Mouse (Mus musculus): Measurements from ENCODE around the gene Gm28308. TPM values are rescaled to one million over a fixed set of nuclear protein-coding genes. Genes with fewer than 3 reads are reported as not detected.

Gm28308 gene
- total RNA-seq (2021): not detected
- long read RNA-seq, experiment 1: 0 reads
- long read RNA-seq, experiment 2: 0 reads

GRCm38 (mm10) chr6:52213119-52213986 lies at the start of gene Gm28308, which contains the start of gene Hoxa3:
Gene Gm28308 (minus strand): TSS chr6:52213339.
Gene Hoxa3 (minus strand): TSS chr6:52213336.
- DNase-seq: peak in 1 of 2 experiments; percentile 28
- intact Hi-C loops (cut with DNase I): no loop called here

DNA sequence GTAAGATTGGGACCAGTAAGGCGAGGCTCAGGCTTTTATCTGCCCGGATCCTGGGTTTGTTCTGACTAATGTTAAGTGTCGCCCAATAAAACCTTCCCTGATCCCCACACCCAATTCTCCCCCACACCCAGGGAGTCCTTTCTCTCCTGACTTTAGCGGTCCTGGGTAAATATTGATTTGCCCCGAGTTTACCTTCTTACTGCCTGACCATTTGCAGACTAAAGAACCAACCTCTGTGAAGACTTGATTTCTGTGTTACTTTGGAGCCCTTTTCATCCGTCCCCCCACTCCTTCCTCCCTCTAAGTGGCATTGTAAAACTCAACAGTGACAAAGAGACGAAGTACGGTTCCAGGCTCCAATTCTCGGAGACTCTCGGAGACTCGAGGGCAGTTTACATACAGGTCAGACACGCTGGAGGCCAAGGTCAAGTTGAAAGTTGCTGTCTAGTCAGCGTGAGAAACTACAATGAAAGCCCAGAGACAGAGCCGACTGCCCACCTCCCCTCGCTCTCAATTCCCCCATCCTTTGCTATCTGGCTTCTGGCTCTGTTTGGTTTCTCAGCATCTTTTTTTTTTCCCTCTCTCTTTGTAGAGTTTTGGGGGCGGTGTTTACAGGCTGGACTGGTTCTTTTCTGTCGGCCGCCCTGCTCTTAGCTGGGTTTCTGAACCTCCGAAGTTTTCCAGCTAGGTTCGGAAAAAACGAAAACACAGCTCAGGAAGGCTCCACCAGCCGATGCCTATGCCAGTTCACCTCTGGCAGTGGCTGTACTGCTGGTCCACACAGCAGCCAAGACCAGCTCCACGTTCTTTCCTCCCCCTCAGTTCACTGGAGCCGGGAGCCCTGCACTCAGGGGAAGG lies 49.6 kb upstream of the Gm28308 start:
- intact Hi-C loops (cut with DNase I): no loop called here
- no peak for DNase-seq

- intact Hi-C loops (cut with DNase I): no loop called here
- DNase-seq: no peak
These were observed 48.8 kb upstream of the Gm28308 start for GRCm38 (mm10) chr6:52261751-52262462.

DNA sequence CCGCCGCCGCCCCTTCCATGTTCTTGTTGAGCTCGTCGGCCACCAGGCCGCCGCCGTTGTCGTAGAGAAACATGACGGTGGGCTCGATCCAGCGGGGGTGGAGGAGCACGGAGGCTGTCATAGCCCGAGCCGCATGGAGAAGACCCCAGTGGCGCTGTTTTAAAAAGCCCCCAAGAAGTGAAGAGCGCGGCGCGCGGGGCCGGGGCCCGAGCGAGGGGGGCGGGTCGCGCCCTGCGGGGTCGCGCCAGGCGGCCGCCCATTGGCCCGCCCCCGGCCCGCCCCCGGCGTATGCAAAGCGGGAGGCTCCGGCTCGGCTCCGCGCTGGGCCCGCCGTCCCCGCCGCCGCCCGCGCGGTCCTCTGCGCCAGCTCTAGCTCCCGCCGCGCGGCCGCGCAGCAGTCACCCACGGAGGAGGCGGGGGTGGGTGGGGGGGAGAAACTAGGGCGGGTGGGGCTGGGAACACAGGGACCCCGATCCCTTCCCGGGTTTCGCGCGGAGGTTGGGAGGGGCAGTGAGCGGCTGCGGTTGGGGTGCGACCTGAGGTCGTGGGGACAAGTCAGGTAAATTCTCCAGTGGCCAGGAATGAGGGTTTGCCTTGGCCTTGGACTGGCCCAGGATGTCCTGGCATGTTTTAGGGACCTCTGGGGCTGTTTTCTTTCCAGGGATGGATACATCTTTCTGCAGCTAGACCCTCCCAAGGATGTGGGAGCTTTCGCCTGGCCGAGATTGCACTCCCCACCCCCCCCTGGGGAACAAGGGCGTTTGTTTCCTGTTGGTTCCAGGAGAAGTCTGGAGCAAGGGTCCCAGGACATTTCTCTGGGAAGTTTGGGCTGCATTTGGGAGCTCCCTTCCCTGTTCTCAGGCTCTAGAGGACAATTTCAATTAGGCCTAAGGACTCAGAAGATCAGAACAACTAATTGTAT lies 47.8 kb upstream of the Gm28308 start, which contains the start of gene Hoxa13:
Gene Hoxa13, minus strand, starts transcription at position 227 of the 922 bp plus-strand sequence.
- intact Hi-C loops (cut with DNase I): no loop called here
- DNase-seq: no peak

GRCm38 (mm10) chr6:52259811-52260261 lies 46.7 kb upstream of the Gm28308 start:
- intact Hi-C loops (cut with DNase I): loop anchor here (5.0 kb wide), 4 partner anchors 707 to 1083 kb away; no protein-coding TSS in a partner anchor

GRCm38 (mm10) chr6:52259081-52259790 lies 46.1 kb upstream of the Gm28308 start:
- intact Hi-C loops (cut with DNase I): loop anchor here (5.0 kb wide), 4 partner anchors 708 to 1082 kb away; no protein-coding TSS in a partner anchor

More at GRCm38 (mm10) chr6:52259811-52260261, 46.7 kb upstream of the Gm28308 start:
- no peak for DNase-seq

GRCm38 (mm10) chr6:52256956-52257355 lies 43.8 kb upstream of the Gm28308 start:
- DNase-seq: peak; percentile 85 to 90
- intact Hi-C loops (cut with DNase I): loop anchor here (1.0 to 5.0 kb wide), 7 partner anchors 467 to 1080 kb away; no protein-coding TSS in a partner anchor

More at GRCm38 (mm10) chr6:52259081-52259790, 46.1 kb upstream of the Gm28308 start:
- no peak for DNase-seq

DNA sequence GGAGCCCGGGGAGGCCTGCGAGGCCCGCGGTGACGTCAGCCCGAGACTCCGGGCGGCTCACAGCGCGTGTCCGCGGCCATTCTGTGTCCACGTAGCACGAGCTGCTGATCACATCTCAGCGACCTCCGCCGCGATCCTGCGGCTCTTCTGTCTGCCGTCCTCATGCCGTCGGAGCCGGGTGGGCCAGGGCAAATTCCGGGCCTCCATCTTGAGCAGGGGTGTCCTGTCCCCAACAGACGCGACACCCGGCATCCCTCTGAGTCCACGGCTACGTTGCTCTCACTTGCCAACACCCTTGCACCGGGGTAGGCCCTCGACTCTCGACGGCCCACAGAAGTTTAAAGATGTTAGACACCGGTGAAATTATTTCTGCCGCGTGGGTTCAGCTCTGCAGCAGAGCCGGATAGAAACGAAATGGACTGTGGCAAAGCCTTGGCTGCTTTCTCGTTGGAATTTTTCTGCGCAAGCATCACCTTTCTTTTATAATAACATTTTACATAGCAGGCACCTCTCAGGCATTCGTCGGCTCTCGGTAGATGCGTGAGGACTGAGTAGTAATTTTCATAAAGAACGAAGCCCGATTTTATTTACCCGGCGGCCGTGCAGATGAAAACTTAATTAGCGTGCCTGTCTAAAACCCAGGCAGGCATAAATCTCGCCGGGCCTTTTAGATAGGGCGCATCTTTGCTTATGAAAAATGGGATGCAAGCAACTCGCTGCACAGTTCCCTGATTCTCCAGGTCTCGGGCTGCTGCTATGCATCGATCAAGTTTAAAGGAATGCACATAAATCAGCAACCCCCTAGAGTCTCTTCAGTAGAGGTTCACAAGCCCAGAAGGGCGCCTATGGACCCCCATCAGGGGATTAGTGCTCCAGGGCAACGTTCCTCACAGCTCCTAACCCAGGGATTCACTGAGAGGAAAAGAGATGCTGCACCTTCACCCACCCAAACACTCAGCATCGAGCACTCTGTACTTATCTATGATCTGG lies 40.7 kb upstream of the Gm28308 start:
- intact Hi-C loops (cut with DNase I): no loop called here
- DNase-seq: no peak

DNA sequence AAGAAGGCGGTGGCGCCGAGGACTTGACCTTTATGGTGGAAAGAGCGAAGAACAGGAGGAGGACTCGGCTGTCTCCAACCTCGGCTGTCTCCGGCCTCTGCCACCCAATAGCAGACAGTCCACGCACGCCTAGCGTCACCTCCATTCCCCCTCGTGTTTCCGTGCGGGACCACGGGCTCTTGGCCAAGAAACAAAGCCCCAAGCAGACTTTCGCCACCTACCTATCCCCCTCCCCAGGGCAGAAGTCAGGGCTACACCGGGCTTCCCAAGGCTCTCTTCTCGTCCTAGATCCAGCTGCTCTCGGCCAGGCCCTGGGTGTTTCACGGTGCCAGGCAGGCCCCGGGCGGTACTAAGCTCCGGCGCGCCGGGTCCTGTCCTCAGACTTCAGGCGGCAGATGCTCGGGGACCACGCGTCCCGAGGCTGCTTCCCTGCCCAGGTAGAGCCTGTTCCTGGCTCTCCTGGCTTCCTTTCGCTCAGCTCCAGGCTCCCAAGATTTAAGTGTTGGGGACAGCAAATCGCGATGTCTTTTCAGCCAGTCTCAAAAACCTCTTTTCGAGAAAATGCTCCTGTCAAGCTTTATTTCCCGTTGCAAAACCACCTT lies 39.7 kb upstream of the Gm28308 start:
- intact Hi-C loops (cut with DNase I): no loop called here
- no peak for DNase-seq

- intact Hi-C loops (cut with DNase I): no loop called here
- DNase-seq: no peak
These were observed 39.1 kb upstream of the Gm28308 start for GRCm38 (mm10) chr6:52252016-52252774.

GRCm38 (mm10) chr6:52251177-52251879 lies 38.2 kb upstream of the Gm28308 start:
- intact Hi-C loops (cut with DNase I): no loop called here
- DNase-seq: no peak

DNA sequence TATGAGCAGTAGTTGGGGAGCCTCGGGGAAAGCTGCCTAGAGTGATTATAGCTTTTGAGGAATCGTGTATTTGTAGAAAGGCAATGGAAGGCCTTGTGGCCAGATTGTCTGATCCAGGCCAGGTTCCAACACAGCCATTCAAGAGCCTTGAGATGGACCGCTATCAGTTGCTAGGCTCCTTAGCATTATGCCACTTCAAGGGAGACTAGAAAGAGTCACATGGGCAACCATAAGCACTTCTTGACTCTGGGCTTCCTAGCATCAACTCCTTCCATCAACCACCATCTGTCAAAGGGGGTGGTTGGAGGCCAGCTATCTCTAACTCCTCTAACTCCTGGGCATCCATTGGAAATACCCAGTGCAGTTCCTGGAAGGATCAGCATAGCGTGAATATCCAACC lies 36.7 kb upstream of the Gm28308 start:
- no peak for DNase-seq
- intact Hi-C loops (cut with DNase I): no loop called here

DNA sequence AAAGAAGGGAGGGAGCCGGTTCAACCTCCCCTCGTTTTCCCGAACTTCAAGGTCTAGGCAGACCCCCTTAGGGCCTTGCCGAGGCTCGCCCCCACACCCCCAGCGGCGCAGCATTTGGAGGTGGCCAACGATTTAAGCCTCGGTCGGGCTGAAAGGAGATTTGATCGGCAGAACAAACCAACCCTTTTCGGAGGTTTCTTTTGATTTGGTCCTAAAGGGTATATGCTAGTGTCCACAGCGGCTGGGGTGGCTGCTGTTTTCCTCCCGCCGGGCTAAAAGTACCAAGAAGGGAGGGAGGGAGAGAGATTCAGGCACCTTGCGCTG lies 36.2 kb upstream of the Gm28308 start:
- intact Hi-C loops (cut with DNase I): no loop called here
- DNase-seq: no peak

GRCm38 (mm10) chr6:52248638-52249414 lies 35.7 kb upstream of the Gm28308 start:
- intact Hi-C loops (cut with DNase I): no loop called here
- no peak for DNase-seq
